Mouse (Mus musculus) brain, adult 2 months (tissue): ENCODE results near the gene Etv2.
A peak's percentile ranks its signal among the peaks of the same experiment; 100 is the strongest.

ENCODE experiments used
- DNase-seq: peaks from one replicate; pipeline ENCODE4 v3.0.0; 2011; ENCODE audit warnings: low read depth, low spot score

Gene Etv2

DNA sequence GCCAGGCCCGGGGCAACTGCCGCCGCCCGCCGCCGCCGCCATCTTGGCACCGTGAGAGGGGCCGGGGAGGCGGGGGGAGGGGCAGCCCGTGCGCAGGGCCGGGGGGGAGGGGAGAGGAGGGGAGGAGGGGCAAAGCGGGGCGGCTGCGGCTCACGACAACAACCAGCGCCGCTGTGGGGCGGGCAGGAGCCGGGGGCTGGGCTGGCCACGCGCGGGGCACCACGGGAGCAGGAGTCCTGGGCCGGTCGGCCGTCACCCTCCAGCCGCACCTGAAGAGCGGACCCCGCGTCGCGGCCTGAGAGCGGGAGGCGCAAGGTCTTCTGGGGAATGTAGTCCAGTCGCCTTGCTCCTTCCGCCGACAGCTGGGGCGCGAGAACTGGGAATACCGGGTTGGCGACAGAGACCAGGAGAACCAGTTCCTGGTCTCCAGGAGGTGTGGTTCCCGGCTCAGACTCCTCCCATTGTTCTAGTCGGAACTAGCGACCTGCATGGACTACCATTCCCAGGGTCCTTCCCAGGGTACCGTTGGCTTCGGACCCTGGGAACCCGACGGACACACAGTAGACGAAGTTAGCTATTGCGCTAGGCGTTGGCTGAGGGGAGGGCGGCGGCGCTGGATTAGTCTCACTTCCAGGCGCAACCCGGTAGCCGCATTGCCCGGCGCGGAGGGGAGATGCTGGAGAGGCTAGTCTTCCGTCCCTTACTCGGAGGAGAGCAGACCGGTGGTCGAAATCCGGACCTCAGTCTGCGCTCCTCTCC, 46.8 kb downstream of the Etv2 start, which contains the start of gene Kmt2b:
Gene Kmt2b, minus strand, starts transcription at position 51 of the 759 bp plus-strand sequence.
- peak; percentile 99 for DNase-seq

DNA sequence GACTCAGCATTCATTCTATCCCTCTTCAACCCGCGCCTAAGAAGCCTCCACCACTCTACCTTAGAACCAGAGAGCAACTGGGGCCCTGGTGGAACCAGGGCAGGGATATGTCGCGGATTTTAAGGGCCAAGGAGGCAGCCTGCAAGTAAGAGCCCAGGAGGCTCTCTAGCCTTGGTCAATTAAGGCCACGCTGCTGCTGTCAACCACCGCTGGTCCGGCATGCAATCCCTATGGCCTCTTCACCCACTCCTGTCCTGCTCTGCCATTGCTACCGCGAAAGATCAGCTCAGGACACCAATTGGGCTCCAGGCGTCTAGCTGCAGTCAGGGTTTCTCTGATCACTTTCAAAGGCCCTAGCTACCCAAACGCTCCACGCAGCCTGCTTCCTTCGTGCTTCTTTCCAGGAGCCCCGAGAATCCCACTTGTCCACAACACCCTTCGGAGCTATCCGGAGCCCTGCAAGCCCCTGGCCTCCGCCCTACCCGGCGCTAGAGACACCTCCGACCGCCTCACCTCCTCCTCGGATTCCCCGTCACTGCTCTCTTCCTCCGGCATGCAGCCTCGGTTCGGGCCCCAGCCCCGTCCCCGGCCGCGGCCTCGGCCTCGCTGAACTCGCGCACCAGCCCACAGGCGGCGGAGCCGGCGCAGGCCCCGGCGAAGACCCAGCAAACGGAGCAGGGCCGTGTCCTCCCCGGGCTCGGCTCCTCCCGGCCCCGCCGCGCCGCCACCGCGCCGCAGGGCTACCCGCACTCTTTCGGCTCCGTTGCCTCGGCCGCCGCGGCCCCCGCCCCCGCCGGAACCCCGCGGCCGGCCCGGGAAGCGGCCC, 47.6 kb downstream of the Etv2 start:
- peak; percentile 42 for DNase-seq

GRCm38 (mm10) chr7:30586455-30587020, 49.1 kb downstream of the Etv2 start:
- DNase-seq, result no peak

DNA sequence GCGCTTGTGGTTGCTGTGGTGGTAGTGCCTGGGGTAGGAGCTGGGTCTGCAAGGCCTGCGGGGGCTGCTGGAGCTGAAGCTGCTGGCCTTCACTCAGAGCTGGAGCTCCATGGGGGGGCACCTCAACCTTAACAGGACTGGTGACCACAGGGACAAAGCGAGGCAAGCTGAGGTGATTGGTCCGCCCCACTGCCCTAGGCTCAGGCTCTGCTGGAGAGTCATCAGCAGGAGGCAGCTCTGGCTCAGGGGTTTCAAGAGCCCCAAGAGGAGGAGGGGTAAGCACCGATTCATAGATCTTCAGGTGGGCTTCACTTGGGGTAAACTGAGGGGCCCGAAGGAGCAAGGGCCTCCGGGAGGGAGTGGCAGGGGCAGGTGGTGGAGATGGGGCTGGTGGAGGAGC, 50.5 kb downstream of the Etv2 start:
- DNase-seq, result no peak

DNA sequence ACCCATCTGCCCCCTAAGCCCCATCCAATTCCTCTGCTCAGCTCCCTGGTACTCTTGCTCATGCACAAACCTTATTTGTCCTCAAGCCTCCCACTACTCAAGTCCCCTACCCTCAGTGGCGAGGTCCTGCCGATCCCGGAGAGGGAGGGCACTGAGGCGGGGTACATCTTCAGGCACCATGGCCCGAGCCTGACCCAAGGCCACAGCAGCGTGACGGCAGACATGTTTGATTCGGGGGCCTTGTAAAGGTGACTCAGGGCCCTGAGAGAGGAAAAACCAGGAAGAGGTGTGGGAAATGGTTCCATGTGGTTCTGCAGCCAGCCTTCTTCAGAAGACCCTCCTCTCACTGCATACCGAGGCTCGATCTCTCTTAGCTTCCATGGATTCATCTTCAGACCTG, 51.3 kb downstream of the Etv2 start:
- DNase-seq, result no peak
